Mouse (Mus musculus) midbrain, embryonic 16.5 days (tissue): ENCODE measurements around the gene AC124502.3. TPM values are rescaled to one million over a fixed set of nuclear protein-coding genes. Genes with fewer than 3 reads are reported as not detected.

Experiments
- ATAC-seq: fragments of 200-750 bp; cut with Nextera tagmentation; 2 replicates; pipeline ENCODE4 v1.8.0; 2017; ENCODE audit warnings: moderate TSS enrichment
- H3K27ac ChIP-seq: fragments of 300-500 bp; sonication (generic); 2 replicates; pipeline ENCODE4 v1.5.1; 2014; ENCODE audit warnings: mild to moderate bottlenecking, low read length, mixed read lengths
- H3K27me3 ChIP-seq: fragments of 300-500 bp; sonication (generic); 2 replicates; pipeline ENCODE4 v1.6.1; 2014; ENCODE audit warnings: low read depth, low read length, mixed read lengths; ENCODE audit not compliant: control insufficient read depth, insufficient read depth
- H3K36me3 ChIP-seq: fragments of 300-500 bp; sonication (generic); 2 replicates; pipeline ENCODE4 v1.6.1; 2014; ENCODE audit warnings: mild to moderate bottlenecking, low read length, moderate library complexity, mixed read lengths; ENCODE audit not compliant: control insufficient read depth, insufficient read depth
- H3K4me1 ChIP-seq: fragments of 300-500 bp; sonication (generic); 2 replicates; pipeline ENCODE4 v1.6.1; 2014; ENCODE audit warnings: mild to moderate bottlenecking, low read length, mixed read lengths; ENCODE audit not compliant: control insufficient read depth, insufficient read depth
- H3K4me2 ChIP-seq: fragments of 300-500 bp; sonication (generic); 2 replicates; pipeline ENCODE4 v1.6.1; 2014; ENCODE audit warnings: mild to moderate bottlenecking, low read length, mixed read lengths
- H3K4me3 ChIP-seq: fragments of 300-500 bp; sonication (generic); 2 replicates; pipeline ENCODE4 v1.5.1; 2014; ENCODE audit warnings: low read depth, mild to moderate bottlenecking, low read length, moderate library complexity, mixed read lengths
- H3K9ac ChIP-seq: fragments of 300-500 bp; sonication (generic); 2 replicates; pipeline ENCODE4 v1.6.1; 2014; ENCODE audit warnings: low read depth, low read length, mixed read lengths
- H3K9me3 ChIP-seq: fragments of 300-500 bp; sonication (generic); replicated peaks from 2 replicates; pipeline ENCODE4 v1.6.1; 2014; ENCODE audit warnings: mild to moderate bottlenecking, low read length, mixed read lengths; ENCODE audit not compliant: control insufficient read depth, poor library complexity, severe bottlenecking
- WGBS: fragments of 180-500 bp; shearing (Covaris S2); extraction: QIAGEN DNeasy Blood & Tissue Kit; methylation state at CpG from one replicate; pipeline ENCODE4 v1.1.7; 2014; 5-methylcytosine and 5-hydroxymethylcytosine counted together
- polyA plus RNA-seq: library from polyadenylated mRNA; unstranded; fragments of >200 nt; fragmentation: Nextera tagmentation; extraction: Ambion mirVana; gene quantifications from 2 replicates; pipeline ENCODE4 v1.2.1, GENCODE M21; 2015

Gene AC124502.3
- polyA plus RNA-seq, 1 experiment from 2014 or later: 2.9 TPM

DNA sequence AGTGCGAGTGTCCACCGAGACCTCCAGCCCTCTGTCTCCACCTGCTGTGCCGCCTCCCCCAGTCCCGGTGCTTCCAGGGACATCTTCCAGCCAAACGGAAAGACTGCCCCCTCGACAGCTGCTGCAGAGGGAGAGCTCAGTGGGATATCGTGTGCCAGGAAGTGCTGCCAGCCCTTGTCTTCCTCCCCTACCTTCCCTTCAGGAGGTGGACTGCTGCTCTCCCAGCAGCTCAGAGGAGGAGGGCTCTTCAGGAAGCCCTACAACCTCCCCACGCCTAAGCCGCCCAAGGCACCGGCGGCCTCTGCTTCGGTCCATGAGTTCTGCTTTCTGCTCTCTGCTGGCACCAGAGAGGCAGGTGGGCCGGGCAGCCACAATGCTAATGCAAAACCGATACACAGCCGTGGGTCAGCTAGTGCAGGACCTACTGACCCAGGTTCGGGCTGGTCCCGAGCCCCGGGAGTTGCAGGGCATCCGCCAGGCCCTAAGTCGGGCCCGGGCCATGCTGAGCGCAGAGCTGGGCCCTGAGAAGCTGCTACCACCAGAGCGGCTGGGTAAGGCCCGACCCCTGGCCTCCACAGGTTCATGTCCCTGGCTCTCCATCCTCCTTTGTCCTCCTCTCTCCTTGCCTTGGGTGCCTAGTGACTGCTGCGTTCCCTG lies 13.6 kb downstream of the AC124502.3 start:
- 34% methylated on average over 25 of the region's 25 CpGs for WGBS
- Histone ChIP-seq H3K27ac (no peak overlapping the region), H3K9me3 (no peaks in the 10 kb centered on the region), H3K4me2 (no peak overlapping the region), H3K9ac (no peak overlapping the region), H3K4me1 (peaks cover 13% of the 10 kb centered on the region), H3K36me3 (no peaks in the 10 kb centered on the region; the same call in 1 of the 2 replicates), H3K27me3 (peaks cover 35% of the 10 kb centered on the region), H3K4me3 (no peak overlapping the region)
- ATAC-seq: no peak

DNA sequence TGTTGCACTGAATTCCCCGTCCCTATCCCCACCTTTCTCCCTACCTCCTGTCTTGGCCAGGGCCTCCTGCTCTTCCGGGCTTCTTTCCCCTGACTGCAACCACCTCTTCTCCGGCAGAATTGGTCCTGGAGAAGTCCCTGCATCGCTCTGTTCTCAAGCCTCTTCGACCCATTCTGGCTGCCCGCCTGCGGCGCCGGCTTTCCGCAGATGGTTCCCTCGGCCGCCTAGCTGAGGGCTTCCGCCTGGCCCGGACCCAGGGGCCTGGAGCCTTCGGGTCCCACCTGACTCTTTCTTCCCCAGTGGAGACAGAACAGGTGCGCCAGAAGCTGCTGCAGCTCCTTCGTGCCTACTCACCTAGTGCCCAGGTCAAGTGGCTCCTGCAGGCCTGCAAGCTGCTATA lies 14.2 kb downstream of the AC124502.3 start:
- no peak overlapping the region for H3K4me2 ChIP-seq
- 59% methylated on average over 17 of the region's 17 CpGs for WGBS
- ATAC-seq: no peak
- peaks cover 13% of the 10 kb centered on the region for H3K4me1 ChIP-seq
- H3K9ac ChIP-seq: no peak overlapping the region
- H3K27ac ChIP-seq: no peak overlapping the region
- H3K9me3 ChIP-seq: no peaks in the 10 kb centered on the region
- no peak overlapping the region for H3K4me3 ChIP-seq
- H3K36me3 ChIP-seq: no peaks in the 10 kb centered on the region; the same call in 1 of the 2 replicates
- peaks cover 35% of the 10 kb centered on the region for H3K27me3 ChIP-seq

DNA sequence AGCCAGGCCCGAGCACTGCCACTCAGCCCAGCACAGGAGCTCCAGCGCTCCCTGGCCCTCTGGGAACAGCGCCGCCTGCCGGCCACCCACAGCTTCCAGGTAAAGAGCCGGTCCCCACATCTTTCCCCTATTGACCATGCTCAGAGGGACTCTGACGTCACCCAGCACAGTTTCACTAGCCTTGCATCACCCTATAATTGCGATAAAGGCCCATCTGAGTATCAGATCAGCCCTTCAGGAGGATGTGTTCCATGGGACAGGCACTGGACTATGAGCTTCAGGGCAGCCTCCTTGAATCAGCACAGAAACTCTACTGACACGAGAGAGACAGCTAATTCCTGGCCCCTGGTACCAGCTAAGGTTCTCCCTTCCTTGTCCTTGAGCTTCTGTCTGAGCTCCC lies 15.2 kb downstream of the AC124502.3 start:
- peaks cover 35% of the 10 kb centered on the region for H3K27me3 ChIP-seq

DNA sequence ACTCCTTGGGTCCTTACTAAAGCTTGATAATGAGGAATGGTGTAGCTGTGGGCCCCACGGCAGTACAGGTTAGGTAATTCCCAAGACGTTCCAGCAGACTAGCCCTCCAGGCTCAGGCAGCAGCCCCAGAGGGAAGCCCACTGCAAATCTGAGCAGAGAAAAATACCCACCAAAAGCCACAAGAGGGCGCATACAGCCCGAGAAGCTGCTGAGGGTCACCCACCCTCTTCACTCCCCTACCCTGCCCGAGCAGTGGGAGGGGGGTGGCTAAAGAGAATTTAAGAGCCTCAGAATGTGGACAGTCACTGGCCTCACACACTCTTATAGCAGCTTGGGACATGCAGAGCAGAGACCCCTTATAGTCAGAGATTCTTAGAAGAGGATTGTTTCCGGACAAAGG lies 17.6 kb downstream of the AC124502.3 start:
- WGBS: 8% methylated on average over 6 of the region's 6 CpGs
- peak; percentile 12; the same call in 1 of the 2 replicates for ATAC-seq
- no peak overlapping the region for H3K9ac ChIP-seq

More for the DNA sequence above, 15.2 kb downstream of the AC124502.3 start:
- H3K36me3 ChIP-seq: no peaks in the 10 kb centered on the region
- H3K4me3 ChIP-seq: no peak overlapping the region
- no peak overlapping the region for H3K9ac ChIP-seq
- 17% methylated on average over 9 of the region's 9 CpGs for WGBS
- no peak for ATAC-seq
- H3K27ac ChIP-seq: no peak overlapping the region
- H3K9me3 ChIP-seq: no peaks in the 10 kb centered on the region
- peaks cover 13% of the 10 kb centered on the region for H3K4me1 ChIP-seq
- H3K4me2 ChIP-seq: no peak overlapping the region

DNA sequence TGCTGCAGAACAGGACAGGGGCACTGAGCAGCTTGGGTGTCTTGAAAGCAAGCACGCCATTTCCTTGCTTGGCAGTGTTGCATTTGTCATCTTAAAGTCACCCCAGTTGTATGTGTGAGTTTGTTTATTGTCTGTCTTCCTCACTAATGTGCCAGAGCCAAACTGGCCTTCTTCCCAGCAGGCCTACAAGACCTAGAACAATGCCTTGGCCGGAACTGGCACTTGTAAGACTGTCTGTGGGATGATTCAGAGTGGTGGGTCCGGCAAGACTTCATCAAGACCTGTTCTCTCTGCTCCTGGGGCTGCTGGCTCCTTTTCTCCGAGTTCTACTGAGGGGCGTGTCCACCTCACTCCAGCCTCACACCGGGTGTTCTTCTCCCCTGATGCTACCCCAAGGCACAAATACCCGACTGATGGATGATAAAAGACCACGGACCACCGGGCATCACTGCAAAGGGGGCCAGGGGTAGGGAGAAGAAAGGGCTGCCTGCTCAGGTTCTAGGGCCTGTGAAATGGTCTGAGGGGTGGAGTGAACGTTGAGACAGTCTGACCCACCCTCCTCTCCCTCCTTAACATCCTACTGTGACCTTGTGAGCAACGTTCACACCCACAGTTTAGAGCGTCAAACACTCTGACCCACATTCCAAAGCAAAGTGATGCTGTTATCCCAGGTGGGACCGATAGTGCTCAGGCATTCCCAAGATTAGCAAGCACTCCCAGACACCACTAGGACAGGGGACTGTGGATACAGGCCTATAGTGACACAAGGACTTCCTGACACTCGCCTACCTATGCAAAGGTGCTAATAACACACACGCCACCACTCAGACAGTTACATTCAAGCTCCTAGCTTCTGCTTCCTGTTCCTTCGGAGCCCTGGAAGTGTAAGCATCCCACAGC lies 19.4 kb downstream of the AC124502.3 start:
- Histone ChIP-seq H3K9me3 (no peaks in the 10 kb centered on the region), H3K27me3 (peaks cover 9% of the 10 kb centered on the region), H3K36me3 (no peaks in the 10 kb centered on the region), H3K4me2 (no peak overlapping the region), H3K9ac (0 out of 2 replicates have a peak overlapping the region, but pooled peaks have one; percentile 44), H3K4me3 (no peak overlapping the region), H3K27ac (no peak overlapping the region), H3K4me1 (peaks cover 3% of the 10 kb centered on the region; the same call in 1 of the 2 replicates)
- WGBS: 27% methylated on average over 16 of the region's 16 CpGs
- ATAC-seq: no peak

More for the DNA sequence above, 17.6 kb downstream of the AC124502.3 start:
- Histone ChIP-seq H3K4me3 (no peak overlapping the region), H3K9me3 (no peaks in the 10 kb centered on the region), H3K4me1 (peaks cover 3% of the 10 kb centered on the region; the same call in 1 of the 2 replicates), H3K36me3 (no peaks in the 10 kb centered on the region), H3K27me3 (peaks cover 28% of the 10 kb centered on the region), H3K4me2 (no peak overlapping the region), H3K27ac (no peak overlapping the region)

DNA sequence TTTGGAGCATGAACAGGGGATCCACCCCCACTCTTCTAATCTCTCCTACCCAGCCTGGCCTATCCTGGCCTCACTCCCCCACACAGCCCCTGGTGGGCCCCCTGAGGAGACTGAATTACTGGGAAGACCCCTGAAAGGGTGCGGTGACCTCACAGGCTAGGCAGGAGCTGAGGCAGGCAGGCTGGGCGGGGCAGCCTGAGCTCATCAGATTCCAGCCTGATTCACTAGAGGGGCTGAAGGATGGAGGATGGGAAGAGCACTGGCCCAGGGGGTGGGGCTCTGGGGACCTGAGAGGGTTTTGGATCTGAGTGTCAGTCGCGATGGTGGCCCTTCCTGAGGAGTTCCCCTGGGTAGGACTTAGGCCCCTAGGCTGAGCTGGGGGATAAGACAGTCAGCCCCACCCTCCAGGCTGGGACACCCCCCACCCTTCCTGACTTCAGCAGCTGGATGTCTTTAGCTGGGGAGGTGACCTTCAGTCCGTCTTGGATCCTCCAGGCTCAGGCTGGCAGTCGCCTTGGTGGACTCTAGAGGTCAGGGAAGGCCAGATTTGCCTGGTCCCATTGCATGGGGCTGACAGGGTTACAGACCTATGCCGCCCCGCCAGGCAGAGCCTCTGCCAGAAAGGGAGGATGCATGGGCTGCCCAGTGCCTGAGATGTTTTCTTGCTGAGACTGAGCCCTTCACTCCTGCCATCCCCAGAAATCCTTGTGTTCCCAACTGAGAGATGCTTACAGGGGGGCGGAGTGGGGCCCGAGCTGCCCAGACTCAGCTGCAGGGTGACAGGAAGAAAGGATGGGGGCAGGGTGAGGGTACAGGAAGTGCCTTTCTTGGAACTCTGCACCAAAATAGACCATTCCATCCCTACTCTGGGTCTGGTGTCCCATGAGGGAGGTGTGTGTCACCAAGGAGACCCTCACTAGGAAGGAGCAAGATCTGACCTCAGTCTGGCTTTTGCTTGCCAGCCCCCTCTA lies 20.4 kb downstream of the AC124502.3 start:
- no peak for ATAC-seq
- Histone ChIP-seq H3K4me3 (no peak overlapping the region), H3K36me3 (no peaks in the 10 kb centered on the region), H3K9me3 (no peaks in the 10 kb centered on the region), H3K4me2 (no peak overlapping the region), H3K27me3 (peaks cover 2% of the 10 kb centered on the region; the same call in 1 of the 2 replicates), H3K27ac (no peak overlapping the region), H3K9ac (peak overlapping the region; percentile 44; the same call in 1 of the 2 replicates), H3K4me1 (peaks cover 3% of the 10 kb centered on the region; the same call in 1 of the 2 replicates)
- 20% methylated on average over 10 of the region's 10 CpGs for WGBS

DNA sequence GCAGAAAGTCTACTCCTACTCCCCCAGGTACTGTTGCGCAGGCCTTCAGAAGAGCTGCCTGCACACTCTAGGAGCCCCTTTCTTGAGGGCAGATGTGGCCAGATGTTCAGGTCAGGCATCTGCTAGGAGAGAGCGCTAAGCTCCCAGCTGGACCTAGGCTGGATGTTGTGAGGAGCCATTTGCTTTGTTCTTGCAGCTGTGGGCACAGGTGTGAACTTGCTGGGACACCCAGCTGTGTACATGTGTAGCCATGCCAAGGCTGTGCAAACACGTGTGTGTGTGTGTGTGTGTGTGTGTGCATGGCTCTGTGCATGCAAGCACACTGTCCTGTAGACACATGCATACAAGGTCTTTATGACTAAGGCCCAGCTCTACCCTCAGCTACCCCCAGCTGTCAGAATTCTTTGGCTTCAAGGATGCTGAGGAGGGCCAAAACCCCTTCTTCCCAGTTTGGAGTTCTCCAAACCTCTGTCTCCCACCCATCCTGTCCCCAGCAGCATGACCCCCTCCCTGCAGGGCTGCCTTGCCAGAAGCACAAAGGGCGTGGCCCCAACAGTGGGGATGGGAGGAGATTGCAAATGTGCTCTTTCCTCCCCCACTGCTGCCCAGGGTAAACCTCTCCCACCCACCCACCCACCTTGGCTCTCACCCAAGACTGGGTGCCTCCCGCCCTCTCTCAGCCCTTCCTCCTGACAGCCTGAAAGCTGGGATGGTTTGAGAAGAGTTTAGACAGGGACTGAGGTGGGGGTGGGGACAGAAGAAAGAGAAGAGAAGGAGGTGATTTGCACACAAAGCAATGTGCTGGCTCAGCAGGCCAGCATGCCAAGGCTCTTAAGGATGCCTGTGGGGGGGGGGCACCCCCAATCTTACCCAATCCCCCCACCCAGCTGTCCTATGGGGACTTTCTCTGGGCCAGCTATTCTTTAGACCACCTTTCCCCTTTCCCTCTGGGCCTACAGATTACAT lies 22.0 kb downstream of the AC124502.3 start:
- WGBS: 39% methylated on average over 5 of the region's 5 CpGs
- Histone ChIP-seq H3K36me3 (no peaks in the 10 kb centered on the region), H3K4me2 (no peak overlapping the region), H3K9me3 (no peaks in the 10 kb centered on the region), H3K27me3 (no peaks in the 10 kb centered on the region), H3K4me3 (no peak overlapping the region), H3K9ac (no peak overlapping the region), H3K27ac (no peak overlapping the region), H3K4me1 (peaks cover 3% of the 10 kb centered on the region; the same call in 1 of the 2 replicates)
- no peak for ATAC-seq
